Mouse (Mus musculus) hindbrain, embryonic 14.5 days (tissue): ENCODE measurements at regions not wholly inside any gene's neighbourhood (a gene's known extent, or its start where the extent isn't known, plus 50 kb on each side); places are given as distances from the start of the nearest gene placed in this dataset.

Experiments
- ATAC-seq: fragments of 200-750 bp; cut with Nextera tagmentation; 2 replicates; pipeline ENCODE4 v1.8.0; 2017; ENCODE audit warnings: moderate number of reproducible peaks, mild to moderate bottlenecking, moderate TSS enrichment, moderate library complexity; ENCODE audit not compliant: low FRiP score
- DNase-seq: peaks from one replicate; pipeline ENCODE4 v3.0.0-alpha.2; 2015; ENCODE audit warnings: low spot score
- H3K27ac ChIP-seq: fragments of 300-500 bp; sonication (generic); 2 replicates; pipeline ENCODE4 v1.5.1; 2014; ENCODE audit warnings: mild to moderate bottlenecking, moderate library complexity
- H3K27me3 ChIP-seq: fragments of 300-500 bp; sonication (generic); 2 replicates; pipeline ENCODE4 v1.6.1; 2014; ENCODE audit warnings: mild to moderate bottlenecking, low read length, mixed read lengths; ENCODE audit not compliant: control insufficient read depth, insufficient read depth
- H3K36me3 ChIP-seq: fragments of 300-500 bp; sonication (generic); replicated peaks from 2 replicates; pipeline ENCODE4 v1.6.1; 2014; ENCODE audit not compliant: control insufficient read depth, insufficient read depth
- H3K4me1 ChIP-seq: fragments of 300-500 bp; sonication (generic); replicated peaks from 2 replicates; pipeline ENCODE4 v1.6.1; 2014; ENCODE audit warnings: antibody characterized with exemption, low read length, mixed read lengths; ENCODE audit not compliant: control insufficient read depth, insufficient read depth
- H3K4me2 ChIP-seq: fragments of 300-500 bp; sonication (generic); replicated peaks from 2 replicates; pipeline ENCODE4 v1.6.1; 2014; ENCODE audit warnings: mild to moderate bottlenecking, moderate library complexity
- H3K4me3 ChIP-seq: fragments of 300-500 bp; sonication (generic); replicated peaks from 2 replicates; pipeline ENCODE4 v1.5.1; 2014; ENCODE audit warnings: mild to moderate bottlenecking, low read length
- H3K9ac ChIP-seq: fragments of 300-500 bp; sonication (generic); 2 replicates; pipeline ENCODE4 v1.6.1; 2014
- H3K9me3 ChIP-seq: fragments of 300-500 bp; sonication (generic); 2 replicates; pipeline ENCODE4 v1.6.1; 2016; ENCODE audit warnings: low read length; ENCODE audit not compliant: control insufficient read depth
- WGBS: fragments of 180-500 bp; shearing (Covaris S2); extraction: QIAGEN DNeasy Blood & Tissue Kit; methylation state at CpG from one replicate; pipeline ENCODE4 v1.1.7; 2014; 5-methylcytosine and 5-hydroxymethylcytosine counted together

- ATAC-seq (peak; percentile 60), DNase-seq (peak; percentile 33)
- 63% methylated on average over 4 of the region's 4 CpGs for WGBS
- Histone ChIP-seq H3K36me3 (no peaks in the 10 kb centered on the region), H3K9me3 (no peaks in the 10 kb centered on the region), H3K4me2 (no peak overlapping the region), H3K27ac (no peak overlapping the region), H3K4me1 (no peaks in the 10 kb centered on the region), H3K27me3 (no peaks in the 10 kb centered on the region), H3K9ac (no peak overlapping the region), H3K4me3 (no peak overlapping the region)
These were observed 563.0 kb upstream of the Gnpda2 start for GRCm38 (mm10) chr5:70155173-70155572.
